Mouse (Mus musculus) brain, embryonic 14.5 days (tissue): ENCODE data around the gene Crabp2.

Experiments
- CTCF ChIP-seq: fragments of 200-500 bp; IDR thresholded peaks from 2 replicates; pipeline ENCODE4 v1.5.1; 2012; ENCODE audit warnings: inconsistent platforms, mild to moderate bottlenecking, moderate library complexity, borderline replicate concordance; ENCODE audit not compliant: insufficient read depth, insufficient read length; ENCODE audit errors: extremely low read depth
- POLR2A ChIP-seq: fragments of 200-500 bp; IDR thresholded peaks from 2 replicates; pipeline ENCODE4 v1.6.1; 2012; ENCODE audit warnings: mild to moderate bottlenecking, inconsistent platforms, borderline replicate concordance; ENCODE audit not compliant: poor library complexity, insufficient read depth, insufficient read length, severe bottlenecking; ENCODE audit errors: extremely low read depth

DNA sequence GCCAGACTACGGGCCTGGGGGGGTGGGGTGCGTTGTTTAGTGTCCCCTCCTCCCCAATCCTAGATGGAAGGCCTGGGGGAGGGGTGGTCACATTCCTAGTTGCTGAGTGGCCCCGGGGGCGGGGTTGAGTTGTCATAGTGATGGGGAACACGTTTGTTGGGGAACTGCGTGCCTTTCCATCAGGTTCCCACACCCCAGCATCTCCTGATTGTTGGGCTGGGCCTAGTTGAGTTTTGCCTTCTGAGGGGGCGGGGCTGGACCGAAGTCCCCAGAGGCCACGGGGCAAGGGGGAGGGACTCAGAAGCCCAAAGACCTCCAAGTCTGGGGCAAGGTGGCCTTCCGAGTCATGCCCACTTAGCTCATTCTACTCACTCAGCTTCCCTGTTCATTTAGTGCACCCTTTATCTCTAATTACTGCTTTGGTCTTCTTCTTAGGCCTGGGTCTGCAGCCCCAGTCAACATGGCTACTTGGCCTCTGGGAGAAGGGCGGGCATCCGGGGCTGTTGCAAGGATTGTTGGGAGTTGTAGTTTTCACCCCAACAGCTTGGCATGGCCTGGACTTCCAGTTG, 37.8 kb upstream of the Crabp2 start:
- TF ChIP-seq POLR2A (no peak), CTCF (no peak)
